Mouse (Mus musculus) heart, postnatal 0 days (tissue): Measurements from ENCODE around the gene Chrd. TPM values are rescaled to one million over a fixed set of nuclear protein-coding genes. Genes with fewer than 3 reads are reported as not detected.

ENCODE experiments used
- ATAC-seq: fragments of 200-750 bp; cut with Nextera tagmentation; 2 replicates; pipeline ENCODE4 v1.8.0; 2017; ENCODE audit warnings: low read depth, moderate number of reproducible peaks, moderate library complexity; ENCODE audit not compliant: insufficient read depth
- DNase-seq: peaks from one replicate; pipeline ENCODE4 v3.0.0-alpha.2; 2016; ENCODE audit warnings: low spot score
- H3K27ac ChIP-seq: fragments of 300-500 bp; sonication (generic); 2 replicates; pipeline ENCODE4 v1.5.1; 2014; ENCODE audit warnings: low read depth, mild to moderate bottlenecking
- H3K27me3 ChIP-seq: fragments of 300-500 bp; sonication (generic); 2 replicates; pipeline ENCODE4 v1.6.1; 2014; ENCODE audit warnings: low read length, mixed read lengths; ENCODE audit not compliant: control insufficient read depth, insufficient read depth
- H3K36me3 ChIP-seq: fragments of 300-500 bp; sonication (generic); replicated peaks from 2 replicates; pipeline ENCODE4 v1.6.1; 2014; ENCODE audit warnings: low read length, mixed read lengths; ENCODE audit not compliant: control insufficient read depth, insufficient read depth
- H3K4me1 ChIP-seq: fragments of 300-500 bp; sonication (generic); 2 replicates; pipeline ENCODE4 v1.6.1; 2014; ENCODE audit warnings: antibody characterized with exemption; ENCODE audit not compliant: control insufficient read depth, insufficient read depth
- H3K4me2 ChIP-seq: fragments of 300-500 bp; sonication (generic); 2 replicates; pipeline ENCODE4 v1.6.1; 2014; ENCODE audit warnings: low read depth, mild to moderate bottlenecking, low read length, moderate library complexity
- H3K4me3 ChIP-seq: fragments of 300-500 bp; sonication (generic); 2 replicates; pipeline ENCODE4 v1.5.1; 2014; ENCODE audit warnings: low read depth, low read length
- H3K9ac ChIP-seq: fragments of 300-500 bp; sonication (generic); replicated peaks from 2 replicates; pipeline ENCODE4 v1.6.1; 2014; ENCODE audit warnings: low read depth, low read length, mixed read lengths
- H3K9me3 ChIP-seq: fragments of 300-500 bp; sonication (generic); replicated peaks from 2 replicates; pipeline ENCODE4 v1.6.1; 2016; ENCODE audit warnings: low read length; ENCODE audit not compliant: control insufficient read depth
- CTCF ChIP-seq: IDR thresholded peaks from 2 replicates; pipeline ENCODE4 v1.5.1; 2016; ENCODE audit warnings: antibody characterized with exemption, control low read depth, low read depth
- EP300 ChIP-seq: IDR thresholded peaks from 2 replicates; pipeline ENCODE4 v1.6.1; 2016; ENCODE audit warnings: antibody characterized with exemption, low read depth
- WGBS: fragments of 180-500 bp; shearing (Covaris S2); extraction: QIAGEN DNeasy Blood & Tissue Kit; methylation state at CpG from one replicate; pipeline ENCODE4 v1.1.7; 2014; 5-methylcytosine and 5-hydroxymethylcytosine counted together
- polyA plus RNA-seq: library from polyadenylated mRNA; unstranded; fragments of >200 nt; fragmentation: Nextera tagmentation; extraction: Ambion mirVana; gene quantifications from 2 replicates; pipeline ENCODE4 v1.2.1, GENCODE M21; 2015
- total RNA-seq: library from RNA; depleted of rRNA; stranded (reverse); fragments of >200 nt; gene quantifications from 2 replicates; pipeline ENCODE4 v1.2.3, GENCODE M21; 2014; ENCODE audit warnings: low replicate concordance

Chrd gene
- total and polyA plus RNA-seq, 2 experiments from 2014 or later: 0.49 to 9.7 TPM

- DNase-seq (peak; percentile 59), ATAC-seq (peak; percentile 50)
- under 1% methylated on average over 47 of the region's 68 CpGs for WGBS
- Histone ChIP-seq H3K27ac (peak overlapping the region; percentile 94), H3K4me2 (peak overlapping the region; percentile 95), H3K4me3 (peak overlapping the region; percentile 64), H3K4me1 (0 out of 2 replicates have a peak, but pooled peaks cover 17% of the 10 kb centered on the region), H3K9ac (peak overlapping the region; percentile 55), H3K27me3 (no peaks in the 10 kb centered on the region), H3K36me3 (peaks cover under 1% of the 10 kb centered on the region), H3K9me3 (no peaks in the 10 kb centered on the region)
- TF ChIP-seq CTCF (peak; percentile 12; the same call in 1 of the 2 replicates), EP300 (no peak)
Observed at GRCm38 (mm10) chr16:20715976-20716840, 16.7 kb upstream of the Chrd start.

GRCm38 (mm10) chr16:20716841-20717180, 16.1 kb upstream of the Chrd start:
- peak overlapping the region; percentile 94 for H3K27ac ChIP-seq
- no peaks in the 10 kb centered on the region for H3K9me3 ChIP-seq
- H3K36me3 ChIP-seq: peaks cover 5% of the 10 kb centered on the region
- H3K27me3 ChIP-seq: no peaks in the 10 kb centered on the region
- H3K4me3 ChIP-seq: peak overlapping the region; percentile 64
- no peak for TF ChIP-seq EP300
- no peak for TF ChIP-seq CTCF
- under 1% methylated on average over 8 of the region's 8 CpGs for WGBS
- ATAC-seq (no peak), DNase-seq (no peak)
- 0 out of 2 replicates have a peak, but pooled peaks cover 17% of the 10 kb centered on the region for H3K4me1 ChIP-seq
- H3K9ac ChIP-seq: peak overlapping the region; percentile 55
- H3K4me2 ChIP-seq: peak overlapping the region; percentile 95

- ATAC-seq: peak; percentile 89
- H3K4me2 ChIP-seq: peak within 1 kb of the TSS; percentile 95
- peak within 1 kb of the TSS; percentile 94 for H3K27ac ChIP-seq
- no peaks in the 10 kb centered on the region for H3K27me3 ChIP-seq
- TF ChIP-seq EP300 (no peak), CTCF (peak; percentile 50)
- DNase-seq: peak; percentile 97
- H3K9me3 ChIP-seq: no peaks in the 10 kb centered on the region
- peak within 1 kb of the TSS; percentile 55 for H3K9ac ChIP-seq
- peak within 1 kb of the TSS; percentile 64 for H3K4me3 ChIP-seq
- H3K4me1 ChIP-seq: 0 out of 2 replicates have a peak, but pooled peaks cover 17% of the 10 kb centered on the region
- H3K36me3 ChIP-seq: peaks cover 5% of the 10 kb centered on the region
- 0% methylated on average over 62 of the region's 62 CpGs for WGBS
Observed at GRCm38 (mm10) chr16:20717181-20717977, 15.5 kb upstream of the Chrd start, which contains the start of the genes Polr2h and Clcn2. TSS of gene Polr2h (plus strand) at chr16:20717665. TSS of gene Clcn2 (minus strand) at chr16:20717746.

- 2% methylated on average over 18 of the region's 18 CpGs for WGBS
- 0 out of 2 replicates have a peak, but pooled peaks cover 17% of the 10 kb centered on the region for H3K4me1 ChIP-seq
- H3K27me3 ChIP-seq: no peaks in the 10 kb centered on the region
- peaks cover 5% of the 10 kb centered on the region for H3K36me3 ChIP-seq
- peak; percentile 18 for ATAC-seq
- no peaks in the 10 kb centered on the region for H3K9me3 ChIP-seq
- DNase-seq: no peak
- peak overlapping the region; percentile 55 for H3K9ac ChIP-seq
- peak overlapping the region; percentile 94 for H3K27ac ChIP-seq
- H3K4me3 ChIP-seq: peak overlapping the region; percentile 64
- peak overlapping the region; percentile 95 for H3K4me2 ChIP-seq
- no peak for TF ChIP-seq CTCF
- TF ChIP-seq EP300: no peak
Observed at GRCm38 (mm10) chr16:20717978-20718670, 14.8 kb upstream of the Chrd start.

- no peak overlapping the region for H3K4me2 ChIP-seq
- H3K36me3 ChIP-seq: peaks cover 5% of the 10 kb centered on the region
- no peak for ATAC-seq
- H3K9ac ChIP-seq: no peak overlapping the region
- TF ChIP-seq CTCF (no peak), EP300 (no peak)
- H3K27me3 ChIP-seq: no peaks in the 10 kb centered on the region
- 0 out of 2 replicates have a peak, but pooled peaks cover 7% of the 10 kb centered on the region for H3K4me1 ChIP-seq
- no peaks in the 10 kb centered on the region for H3K9me3 ChIP-seq
- 79% methylated on average over 10 of the region's 10 CpGs for whole genome bisulfite sequencing
- no peak overlapping the region for H3K27ac ChIP-seq
- no peak overlapping the region for H3K4me3 ChIP-seq
- no peak for DNase-seq
Observed at GRCm38 (mm10) chr16:20721808-20722207, 11.1 kb upstream of the Chrd start.
